In the genomic region with DNA sequence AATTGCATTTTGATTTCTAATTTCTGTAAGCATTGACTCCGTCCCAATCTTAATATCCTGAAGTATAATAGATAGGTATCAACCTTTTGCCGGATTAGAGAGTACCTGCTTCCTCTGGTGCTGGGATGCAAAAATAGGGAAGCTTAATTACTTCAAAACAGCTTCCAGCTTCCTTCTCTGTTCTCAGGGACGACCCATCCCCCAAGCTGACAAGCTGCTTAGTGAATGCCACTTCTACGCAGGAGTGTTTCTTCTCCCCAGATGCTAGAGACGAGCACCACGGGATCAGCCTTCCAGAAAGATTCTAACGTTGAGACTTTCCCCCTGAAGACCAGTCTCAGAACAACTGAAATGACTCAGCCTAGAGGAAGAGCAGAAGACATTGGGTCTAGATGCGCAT, we compare ENCODE assay signal across 20 mouse cellular contexts.
"Had no signal": no experiment of that assay in that cellular context is flagged by ENCODE, and none has a peak within 500 bp of the region (broad histone marks: within the 10 kb centered on the region; RNA-seq: fewer than 3 reads in every experiment).

No protein-coding gene starts in this region.

- H3K9me3 ChIP-seq: limb, embryonic 10.5 days; limb, embryonic 13.5 days; liver, embryonic 12.5 days; liver, embryonic 15.5 days; lung, embryonic 15.5 days; stomach, embryonic 15.5 days had no signal

- H3K36me3 ChIP-seq: limb, embryonic 10.5 days; limb, embryonic 13.5 days; liver, embryonic 12.5 days; liver, embryonic 15.5 days; lung, embryonic 15.5 days; stomach, embryonic 15.5 days had no signal

- H3K4me2 ChIP-seq: limb, embryonic 13.5 days; liver, embryonic 12.5 days; liver, embryonic 15.5 days; lung, embryonic 15.5 days; midbrain, embryonic 11.5 days; stomach, embryonic 15.5 days had no signal

- ATAC-seq: liver, embryonic 12.5 days had no signal

- H3K9ac ChIP-seq: limb, embryonic 13.5 days; liver, embryonic 12.5 days; liver, embryonic 15.5 days; lung, embryonic 15.5 days; stomach, embryonic 15.5 days had no signal

- DNase-seq: kidney, adult 9 months; kidney, postnatal 25 days; layer of hippocampus, adult 9-11 months; liver; lung, adult 18-20 months; lung, postnatal 10 days; lung, postnatal 36 days; right cerebral cortex, postnatal 25 days; spleen, adult 18-20 months; thymus, postnatal 25 days had no signal

- H3K27me3 ChIP-seq: limb, embryonic 13.5 days; liver, embryonic 12.5 days; liver, embryonic 15.5 days; lung, embryonic 15.5 days; stomach, embryonic 15.5 days had no signal

- H3K4me1 ChIP-seq: limb, embryonic 10.5 days; limb, embryonic 13.5 days; liver, embryonic 12.5 days; liver, embryonic 15.5 days; lung, embryonic 15.5 days; megakaryocyte, embryonic 14.5 days; stomach, embryonic 15.5 days had no signal

- H3K27ac ChIP-seq: kidney, postnatal 0 days; layer of hippocampus, adult 2 months; limb, embryonic 10.5 days; limb, embryonic 13.5 days; liver, embryonic 12.5 days; liver, embryonic 15.5 days; lung, embryonic 15.5 days; stomach, embryonic 15.5 days had no signal

- H3K4me3 ChIP-seq: layer of hippocampus, adult 2 months; limb, embryonic 10.5 days; limb, embryonic 13.5 days; liver, embryonic 12.5 days; liver, embryonic 15.5 days; lung, embryonic 15.5 days; megakaryocyte, embryonic 14.5 days; stomach, embryonic 15.5 days had no signal
